Mouse (Mus musculus): ENCODE measurements at regions not wholly inside any gene's neighbourhood (a gene's known extent, or its start where the extent isn't known, plus 50 kb on each side); places are given as distances from the start of the nearest gene placed in this dataset.
A peak's percentile ranks its signal among the peaks of the same experiment; 100 is the strongest.

GRCm38 (mm10) chr13:60429148-60429547 lies 172.6 kb upstream of the Dapk1 start:
- DNase-seq, result no peak

- DNase-seq, result no peak
Observed at GRCm38 (mm10) chr13:60431412-60431811, 170.3 kb upstream of the Dapk1 start.

GRCm38 (mm10) chr13:60434221-60435210 lies 167.2 kb upstream of the Dapk1 start:
- DNase-seq, result no peak

GRCm38 (mm10) chr13:60435333-60435732 lies 166.4 kb upstream of the Dapk1 start:
- DNase-seq, result no peak

- DNase-seq, result no peak
Observed at GRCm38 (mm10) chr13:60438177-60438576, 163.6 kb upstream of the Dapk1 start.

- DNase-seq, result no peak
Observed at GRCm38 (mm10) chr13:60440586-60440985, 161.2 kb upstream of the Dapk1 start.

- DNase-seq, result no peak
Observed at GRCm38 (mm10) chr13:60445164-60445563, 156.6 kb upstream of the Dapk1 start.

GRCm38 (mm10) chr13:60446926-60447325 lies 154.8 kb upstream of the Dapk1 start:
- DNase-seq, result no peak

- DNase-seq, result no peak
Observed at GRCm38 (mm10) chr13:60450721-60451506, 150.8 kb upstream of the Dapk1 start.

- no peak for DNase-seq
Observed at GRCm38 (mm10) chr13:60453821-60454483, 147.8 kb upstream of the Dapk1 start.

- no peak for DNase-seq
Observed at GRCm38 (mm10) chr13:60455033-60455619, 146.6 kb upstream of the Dapk1 start.

- no peak for DNase-seq
Observed at GRCm38 (mm10) chr13:60455863-60456551, 145.7 kb upstream of the Dapk1 start.

GRCm38 (mm10) chr13:60457277-60457676 lies 144.5 kb upstream of the Dapk1 start:
- no peak for DNase-seq

GRCm38 (mm10) chr13:60459002-60459401 lies 142.7 kb upstream of the Dapk1 start:
- DNase-seq, result no peak

GRCm38 (mm10) chr13:60466553-60467313 lies 135.0 kb upstream of the Dapk1 start:
- DNase-seq, result no peak

GRCm38 (mm10) chr13:60467821-60468579 lies 133.7 kb upstream of the Dapk1 start:
- peak in 1 of 2 experiments; percentile 14 for DNase-seq

- DNase-seq, result no peak
Observed at GRCm38 (mm10) chr13:60470426-60471398, 131.0 kb upstream of the Dapk1 start.

GRCm38 (mm10) chr13:60471602-60472001 lies 130.1 kb upstream of the Dapk1 start:
- DNase-seq, result no peak

- DNase-seq, result no peak
Observed at GRCm38 (mm10) chr13:60476366-60476765, 125.4 kb upstream of the Dapk1 start.
